Mouse (Mus musculus) spleen, adult 2 months (tissue): ENCODE data around the gene Pdcd2.

Source experiments
- CTCF ChIP-seq: fragments of 200-500 bp; IDR thresholded peaks from 2 replicates; pipeline ENCODE4 v1.5.1; 2011; ENCODE audit warnings: mild to moderate bottlenecking, inconsistent platforms; ENCODE audit not compliant: insufficient read depth, insufficient read length, insufficient replicate concordance; ENCODE audit errors: extremely low read depth
- POLR2A ChIP-seq: fragments of 200-500 bp; IDR thresholded peaks from 2 replicates; pipeline ENCODE4 v1.6.1; 2011; ENCODE audit warnings: low read depth, low read length, inconsistent platforms

DNA sequence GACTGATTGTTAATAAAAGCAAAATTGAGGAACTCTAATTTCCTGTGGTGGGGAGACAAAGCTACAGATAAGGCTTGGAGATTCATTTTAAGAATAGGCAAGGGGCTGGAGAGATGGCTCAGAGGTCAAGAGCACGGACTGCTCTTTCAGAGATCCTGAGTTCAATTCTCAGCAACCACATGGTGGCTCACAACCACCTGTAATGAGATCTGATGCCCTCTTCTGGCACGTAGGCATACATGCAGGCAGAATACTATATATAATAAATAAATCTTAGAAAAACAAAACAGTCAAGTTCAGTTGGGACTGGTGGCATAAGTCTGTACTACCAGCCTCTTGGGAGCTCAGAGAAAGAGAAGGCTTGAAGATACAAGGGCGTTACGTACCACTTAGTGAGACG lies 39.8 kb upstream of the Pdcd2 start:
- TF ChIP-seq POLR2A (no peak), CTCF (no peak)
